Mouse (Mus musculus): Measurements from ENCODE around the gene Jak2. TPM values are rescaled to one million over a fixed set of nuclear protein-coding genes. Genes with fewer than 3 reads are reported as not detected.

The Jak2 gene
- polyA plus RNA-seq, 1 experiment = 7.7 TPM

GRCm38 (mm10) chr19:29215811-29216509 lies 35.7 kb upstream of the Jak2 start:
- no peak for TF ChIP-seq CTCF (IDR thresholded peaks at IDR 0.05; ENCODE audit: extremely low read depth, insufficient read depth, insufficient read length, insufficient replicate concordance)
- no peak for TF ChIP-seq POLR2A (IDR thresholded peaks at IDR 0.05; ENCODE audit: low read depth, low read length)
- 74% methylated on average over 8 of the region's 8 CpGs for WGBS
- no peak for DNase-seq (ENCODE audit: low read depth in 1 of 2, low spot score in 2 of 2)
- Histone ChIP-seq H3K4me1 (ENCODE audit: control insufficient read depth, insufficient read depth, insufficient read length) (no peaks in the 10 kb centered on the region), H3K27me3 (ENCODE audit: control insufficient read depth, insufficient read depth, low read length) (no peaks in the 10 kb centered on the region), H3K36me3 (ENCODE audit: control insufficient read depth, insufficient read depth, low read length) (no peaks in the 10 kb centered on the region), H3K27ac (ENCODE audit: insufficient read depth, low read length) (no peak overlapping the region), H3K4me3 (ENCODE audit: extremely low read depth, insufficient read depth, insufficient read length) (no peak overlapping the region)

- DNase-seq (ENCODE audit: low read depth in 1 of 2, low spot score in 2 of 2) = no peak
- 47% methylated on average over 4 of the region's 4 CpGs for WGBS
- no peaks in the 10 kb centered on the region for H3K36me3 ChIP-seq (ENCODE audit: control insufficient read depth, insufficient read depth, low read length)
- H3K27ac ChIP-seq (ENCODE audit: insufficient read depth, low read length) = no peak overlapping the region
- H3K4me3 ChIP-seq (ENCODE audit: extremely low read depth, insufficient read depth, insufficient read length) = no peak overlapping the region
- no peaks in the 10 kb centered on the region for H3K27me3 ChIP-seq (ENCODE audit: control insufficient read depth, insufficient read depth, low read length)
- TF ChIP-seq POLR2A (IDR thresholded peaks at IDR 0.05; ENCODE audit: low read depth, low read length) (no peak), CTCF (IDR thresholded peaks at IDR 0.05; ENCODE audit: extremely low read depth, insufficient read depth, insufficient read length, insufficient replicate concordance) (no peak)
- H3K4me1 ChIP-seq (ENCODE audit: control insufficient read depth, insufficient read depth, insufficient read length) = no peaks in the 10 kb centered on the region
These were observed 29.8 kb upstream of the Jak2 start for GRCm38 (mm10) chr19:29221867-29222266.

- DNase-seq (ENCODE audit: low read depth in 1 of 2, low spot score in 2 of 2) = no peak
- Histone ChIP-seq H3K4me3 (ENCODE audit: extremely low read depth, insufficient read depth, insufficient read length) (no peak overlapping the region), H3K4me1 (ENCODE audit: control insufficient read depth, insufficient read depth, insufficient read length) (peaks cover 8% of the 10 kb centered on the region; the same call in 1 of the 2 replicates), H3K27me3 (ENCODE audit: control insufficient read depth, insufficient read depth, low read length) (no peaks in the 10 kb centered on the region), H3K36me3 (ENCODE audit: control insufficient read depth, insufficient read depth, low read length) (no peaks in the 10 kb centered on the region), H3K27ac (ENCODE audit: insufficient read depth, low read length) (no peak overlapping the region)
- no peak for TF ChIP-seq POLR2A (IDR thresholded peaks at IDR 0.05; ENCODE audit: low read depth, low read length)
- TF ChIP-seq CTCF (IDR thresholded peaks at IDR 0.05; ENCODE audit: extremely low read depth, insufficient read depth, insufficient read length, insufficient replicate concordance) = no peak
These were observed 26.7 kb upstream of the Jak2 start for GRCm38 (mm10) chr19:29224968-29225367.

GRCm38 (mm10) chr19:29226996-29227395 lies 24.6 kb upstream of the Jak2 start:
- H3K4me3 ChIP-seq (ENCODE audit: extremely low read depth, insufficient read depth, insufficient read length) = no peak overlapping the region
- no peak overlapping the region for H3K27ac ChIP-seq (ENCODE audit: insufficient read depth, low read length)
- H3K4me1 ChIP-seq (ENCODE audit: control insufficient read depth, insufficient read depth, insufficient read length) = peaks cover 8% of the 10 kb centered on the region; the same call in 1 of the 2 replicates
- H3K27me3 ChIP-seq (ENCODE audit: control insufficient read depth, insufficient read depth, low read length) = no peaks in the 10 kb centered on the region
- WGBS = 46% methylated on average over 1 of the region's 1 CpGs
- TF ChIP-seq POLR2A (IDR thresholded peaks at IDR 0.05; ENCODE audit: low read depth, low read length) = no peak
- no peak for TF ChIP-seq CTCF (IDR thresholded peaks at IDR 0.05; ENCODE audit: extremely low read depth, insufficient read depth, insufficient read length, insufficient replicate concordance)
- H3K36me3 ChIP-seq (ENCODE audit: control insufficient read depth, insufficient read depth, low read length) = no peaks in the 10 kb centered on the region
- DNase-seq (ENCODE audit: low read depth in 1 of 2, low spot score in 2 of 2) = no peak

GRCm38 (mm10) chr19:29227941-29228590 lies 23.6 kb upstream of the Jak2 start:
- peak; percentile 41 to 53 for DNase-seq (ENCODE audit: low read depth in 1 of 2, low spot score in 2 of 2)
- WGBS = 8% methylated on average over 9 of the region's 9 CpGs
- H3K36me3 ChIP-seq (ENCODE audit: control insufficient read depth, insufficient read depth, low read length) = no peaks in the 10 kb centered on the region
- H3K4me3 ChIP-seq (ENCODE audit: extremely low read depth, insufficient read depth, insufficient read length) = no peak overlapping the region
- peaks cover 8% of the 10 kb centered on the region; the same call in 1 of the 2 replicates for H3K4me1 ChIP-seq (ENCODE audit: control insufficient read depth, insufficient read depth, insufficient read length)
- peak overlapping the region; percentile 57; the same call in 1 of the 2 replicates for H3K27ac ChIP-seq (ENCODE audit: insufficient read depth, low read length)
- TF ChIP-seq POLR2A (IDR thresholded peaks at IDR 0.05; ENCODE audit: low read depth, low read length) = no peak
- no peak for TF ChIP-seq CTCF (IDR thresholded peaks at IDR 0.05; ENCODE audit: extremely low read depth, insufficient read depth, insufficient read length, insufficient replicate concordance)
- H3K27me3 ChIP-seq (ENCODE audit: control insufficient read depth, insufficient read depth, low read length) = no peaks in the 10 kb centered on the region

GRCm38 (mm10) chr19:29228989-29229388 lies 22.6 kb upstream of the Jak2 start:
- no peak for TF ChIP-seq CTCF (IDR thresholded peaks at IDR 0.05; ENCODE audit: extremely low read depth, insufficient read depth, insufficient read length, insufficient replicate concordance)
- no peak for TF ChIP-seq POLR2A (IDR thresholded peaks at IDR 0.05; ENCODE audit: low read depth, low read length)
- WGBS = 35% methylated on average over 2 of the region's 2 CpGs

GRCm38 (mm10) chr19:29232738-29233137 lies 18.9 kb upstream of the Jak2 start:
- no peak for DNase-seq (ENCODE audit: low read depth in 1 of 2, low spot score in 2 of 2)
- H3K27me3 ChIP-seq (ENCODE audit: control insufficient read depth, insufficient read depth, low read length) = no peaks in the 10 kb centered on the region
- no peaks in the 10 kb centered on the region for H3K36me3 ChIP-seq (ENCODE audit: control insufficient read depth, insufficient read depth, low read length)
- TF ChIP-seq CTCF (IDR thresholded peaks at IDR 0.05; ENCODE audit: extremely low read depth, insufficient read depth, insufficient read length, insufficient replicate concordance) (no peak), POLR2A (IDR thresholded peaks at IDR 0.05; ENCODE audit: low read depth, low read length) (no peak)
- no peak overlapping the region for H3K27ac ChIP-seq (ENCODE audit: insufficient read depth, low read length)
- 92% methylated on average over 6 of the region's 6 CpGs for WGBS
- peaks cover 8% of the 10 kb centered on the region for H3K4me1 ChIP-seq (ENCODE audit: control insufficient read depth, insufficient read depth, insufficient read length)
- no peak overlapping the region for H3K4me3 ChIP-seq (ENCODE audit: extremely low read depth, insufficient read depth, insufficient read length)

More at GRCm38 (mm10) chr19:29228989-29229388, 22.6 kb upstream of the Jak2 start:
- Histone ChIP-seq H3K27me3 (ENCODE audit: control insufficient read depth, insufficient read depth, low read length) (no peaks in the 10 kb centered on the region), H3K27ac (ENCODE audit: insufficient read depth, low read length) (no peak overlapping the region), H3K36me3 (ENCODE audit: control insufficient read depth, insufficient read depth, low read length) (no peaks in the 10 kb centered on the region), H3K4me3 (ENCODE audit: extremely low read depth, insufficient read depth, insufficient read length) (no peak overlapping the region), H3K4me1 (ENCODE audit: control insufficient read depth, insufficient read depth, insufficient read length) (peaks cover 8% of the 10 kb centered on the region; the same call in 1 of the 2 replicates)
- no peak for DNase-seq (ENCODE audit: low read depth in 1 of 2, low spot score in 2 of 2)
